Mouse (Mus musculus) embryonic facial prominence, embryonic 14.5 days (tissue): Measurements from ENCODE around the gene D10Jhu81e. TPM values are rescaled to one million over a fixed set of nuclear protein-coding genes. Genes with fewer than 3 reads are reported as not detected.
"Not testable (repeated sequence)": the region's sequence is repeated elsewhere in the genome, so short reads cannot be mapped to it uniquely, and the experiment has no call there.

Source experiments
- ATAC-seq: fragments of 200-750 bp; cut with Nextera tagmentation; 2 replicates; pipeline ENCODE4 v1.8.0; 2017; ENCODE audit warnings: low read depth, moderate number of reproducible peaks, moderate TSS enrichment
- DNase-seq: peaks from one replicate; pipeline ENCODE4 v3.0.0-alpha.2; 2015; ENCODE audit warnings: low spot score
- H3K27ac ChIP-seq: fragments of 300-500 bp; sonication (generic); replicated peaks from 2 replicates; pipeline ENCODE4 v1.5.1; 2014; ENCODE audit warnings: low read depth, mild to moderate bottlenecking, low read length, moderate library complexity
- H3K27me3 ChIP-seq: fragments of 300-500 bp; sonication (generic); replicated peaks from 2 replicates; pipeline ENCODE4 v1.6.1; 2014; ENCODE audit warnings: low read length; ENCODE audit not compliant: control insufficient read depth, insufficient read depth
- H3K36me3 ChIP-seq: fragments of 300-500 bp; sonication (generic); 2 replicates; pipeline ENCODE4 v1.6.1; 2014; ENCODE audit warnings: low read length, mixed read lengths; ENCODE audit not compliant: control insufficient read depth, insufficient read depth
- H3K4me1 ChIP-seq: fragments of 300-500 bp; sonication (generic); 2 replicates; pipeline ENCODE4 v1.6.1; 2014; ENCODE audit warnings: antibody characterized with exemption, low read length; ENCODE audit not compliant: control insufficient read depth, insufficient read depth
- H3K4me2 ChIP-seq: fragments of 300-500 bp; sonication (generic); 2 replicates; pipeline ENCODE4 v1.6.1; 2014; ENCODE audit warnings: low read depth, mild to moderate bottlenecking, low read length, moderate library complexity, mixed read lengths
- H3K4me3 ChIP-seq: fragments of 300-500 bp; sonication (generic); 2 replicates; pipeline ENCODE4 v1.5.1; 2014; ENCODE audit warnings: low read depth, mild to moderate bottlenecking, low read length
- H3K9ac ChIP-seq: fragments of 300-500 bp; sonication (generic); 2 replicates; pipeline ENCODE4 v1.6.1; 2014; ENCODE audit warnings: low read depth, mild to moderate bottlenecking, low read length, moderate library complexity, mixed read lengths
- H3K9me3 ChIP-seq: fragments of 300-500 bp; sonication (generic); 2 replicates; pipeline ENCODE4 v1.6.1; 2016; ENCODE audit warnings: low read length; ENCODE audit not compliant: control insufficient read depth
- WGBS: fragments of 180-500 bp; shearing (Covaris S2); extraction: QIAGEN DNeasy Blood & Tissue Kit; methylation state at CpG from one replicate; pipeline ENCODE4 v1.1.7; 2014; 5-methylcytosine and 5-hydroxymethylcytosine counted together
- polyA plus RNA-seq: library from polyadenylated mRNA; unstranded; fragments of >200 nt; fragmentation: Nextera tagmentation; extraction: Ambion mirVana; gene quantifications from 2 replicates; pipeline ENCODE4 v1.2.1, GENCODE M21; 2014

D10Jhu81e gene
- polyA plus RNA-seq = 27.2 and 30.5 TPM in 2 replicates

- peak within 1 kb of the TSS; percentile 78 for H3K9ac ChIP-seq
- ATAC-seq (peak; percentile 97), DNase-seq (peak; percentile 98)
- H3K9me3 ChIP-seq = no peaks in the 10 kb centered on the region
- WGBS = under 1% methylated on average over 41 of the region's 50 CpGs
- H3K4me3 ChIP-seq = peak within 1 kb of the TSS; percentile 76
- H3K27ac ChIP-seq = peak within 1 kb of the TSS; percentile 67
- H3K27me3 ChIP-seq = no peaks in the 10 kb centered on the region
- peak within 1 kb of the TSS; percentile 83 for H3K4me2 ChIP-seq
- H3K4me1 ChIP-seq = peaks cover 8% of the 10 kb centered on the region
- peaks cover 69% of the 10 kb centered on the region for H3K36me3 ChIP-seq
Measured at GRCm38 (mm10) chr10:78169281-78170042, at the start of gene D10Jhu81e. D10Jhu81e (minus strand) TSS chr10:78169782.

- Histone ChIP-seq H3K9ac (no peak overlapping the region), H3K27ac (no peak overlapping the region), H3K4me1 (no peaks in the 10 kb centered on the region), H3K9me3 (no peaks in the 10 kb centered on the region), H3K4me3 (no peak overlapping the region), H3K36me3 (peaks cover 83% of the 10 kb centered on the region), H3K27me3 (no peaks in the 10 kb centered on the region), H3K4me2 (no peak overlapping the region)
- DNase-seq (no peak), ATAC-seq (no peak)
- 86% methylated on average over 6 of the region's 6 CpGs for WGBS
Measured at GRCm38 (mm10) chr10:78218576-78218975, 49.0 kb upstream of the D10Jhu81e start.

- H3K9me3 ChIP-seq = no peaks in the 10 kb centered on the region
- no peak for DNase-seq
- no peak overlapping the region for H3K4me2 ChIP-seq
- ATAC-seq = no peak
- no peak overlapping the region for H3K4me3 ChIP-seq
- H3K27ac ChIP-seq = no peak overlapping the region
- H3K36me3 ChIP-seq = peaks cover 94% of the 10 kb centered on the region
- H3K4me1 ChIP-seq = no peaks in the 10 kb centered on the region
- H3K27me3 ChIP-seq = no peaks in the 10 kb centered on the region
- 82% methylated on average over 6 of the region's 6 CpGs for WGBS
- H3K9ac ChIP-seq = no peak overlapping the region
Measured at GRCm38 (mm10) chr10:78216376-78217083, 46.9 kb upstream of the D10Jhu81e start.

- Histone ChIP-seq H3K27ac (no peak overlapping the region), H3K9me3 (no peaks in the 10 kb centered on the region), H3K36me3 (peaks cover 92% of the 10 kb centered on the region), H3K4me2 (no peak overlapping the region), H3K9ac (no peak overlapping the region), H3K27me3 (no peaks in the 10 kb centered on the region), H3K4me1 (no peaks in the 10 kb centered on the region), H3K4me3 (no peak overlapping the region)
- 94% methylated on average over 9 of the region's 9 CpGs for WGBS
- ATAC-seq (no peak), DNase-seq (no peak)
Measured at GRCm38 (mm10) chr10:78214371-78214770, 44.8 kb upstream of the D10Jhu81e start.

GRCm38 (mm10) chr10:78211311-78211710 lies 41.7 kb upstream of the D10Jhu81e start:
- Histone ChIP-seq H3K36me3 (peaks cover 93% of the 10 kb centered on the region), H3K9me3 (no peaks in the 10 kb centered on the region), H3K4me3 (no peak overlapping the region), H3K9ac (no peak overlapping the region), H3K27ac (no peak overlapping the region), H3K4me1 (no peaks in the 10 kb centered on the region), H3K27me3 (no peaks in the 10 kb centered on the region), H3K4me2 (no peak overlapping the region)
- 76% methylated on average over 6 of the region's 6 CpGs for WGBS
- no peak for DNase-seq
- ATAC-seq = no peak

GRCm38 (mm10) chr10:78201182-78201581 lies 31.6 kb upstream of the D10Jhu81e start:
- WGBS = 79% methylated on average over 4 of the region's 4 CpGs
- no peak overlapping the region for H3K27ac ChIP-seq
- H3K9me3 ChIP-seq = no peaks in the 10 kb centered on the region
- no peak overlapping the region for H3K4me3 ChIP-seq
- H3K4me1 ChIP-seq = no peaks in the 10 kb centered on the region
- H3K4me2 ChIP-seq = no peak overlapping the region
- ATAC-seq (no peak), DNase-seq (no peak)
- no peak overlapping the region for H3K9ac ChIP-seq
- H3K27me3 ChIP-seq = no peaks in the 10 kb centered on the region
- peaks cover 89% of the 10 kb centered on the region for H3K36me3 ChIP-seq

GRCm38 (mm10) chr10:78192933-78193332 lies 23.4 kb upstream of the D10Jhu81e start:
- no peak overlapping the region for H3K9ac ChIP-seq
- H3K4me2 ChIP-seq = no peak overlapping the region
- H3K4me3 ChIP-seq = no peak overlapping the region
- DNase-seq (no peak), ATAC-seq (no peak)
- peaks cover 92% of the 10 kb centered on the region for H3K36me3 ChIP-seq
- no peaks in the 10 kb centered on the region for H3K27me3 ChIP-seq
- H3K4me1 ChIP-seq = no peaks in the 10 kb centered on the region
- no peak overlapping the region for H3K27ac ChIP-seq
- no peaks in the 10 kb centered on the region for H3K9me3 ChIP-seq
- WGBS = 95% methylated on average over 5 of the region's 5 CpGs

- not testable (repeated sequence) for H3K9me3 ChIP-seq, DNase-seq, H3K4me3 ChIP-seq, ATAC-seq, H3K9ac ChIP-seq, H3K27ac ChIP-seq, H3K4me2 ChIP-seq, H3K4me1 ChIP-seq, H3K27me3 ChIP-seq
- peaks cover 57% of the 10 kb centered on the region for H3K36me3 ChIP-seq
- WGBS = 76% methylated on average over 4 of the region's 4 CpGs
Measured at GRCm38 (mm10) chr10:78186076-78186475, 16.5 kb upstream of the D10Jhu81e start.
